Mouse (Mus musculus) heart, embryonic 15.5 days (tissue): ENCODE measurements around the gene Aup1. TPM values are rescaled to one million over a fixed set of nuclear protein-coding genes. Genes with fewer than 3 reads are reported as not detected.

ENCODE experiments used
- ATAC-seq: fragments of 200-750 bp; cut with Nextera tagmentation; replicated peaks from 2 replicates; pipeline ENCODE4 v1.8.0; 2017; ENCODE audit warnings: low read depth, moderate TSS enrichment; ENCODE audit not compliant: insufficient number of reproducible peaks, insufficient read depth, low FRiP score
- H3K27ac ChIP-seq: fragments of 300-500 bp; sonication (generic); 2 replicates; pipeline ENCODE4 v1.5.1; 2015; ENCODE audit warnings: mild to moderate bottlenecking, inconsistent platforms
- H3K27me3 ChIP-seq: fragments of 300-500 bp; sonication (generic); 2 replicates; pipeline ENCODE4 v1.6.1; 2015; ENCODE audit warnings: inconsistent platforms
- H3K36me3 ChIP-seq: fragments of 300-500 bp; sonication (generic); 2 replicates; pipeline ENCODE4 v1.6.1; 2015; ENCODE audit warnings: mild to moderate bottlenecking, inconsistent platforms
- H3K4me1 ChIP-seq: fragments of 300-500 bp; sonication (generic); replicated peaks from 2 replicates; pipeline ENCODE4 v1.6.1; 2015; ENCODE audit warnings: inconsistent platforms
- H3K4me2 ChIP-seq: fragments of 300-500 bp; sonication (generic); 2 replicates; pipeline ENCODE4 v1.6.1; 2015; ENCODE audit warnings: inconsistent platforms, mild to moderate bottlenecking, moderate library complexity
- H3K4me3 ChIP-seq: fragments of 300-500 bp; sonication (generic); 2 replicates; pipeline ENCODE4 v1.5.1; 2015; ENCODE audit warnings: mild to moderate bottlenecking, inconsistent platforms
- H3K9ac ChIP-seq: fragments of 300-500 bp; sonication (generic); 2 replicates; pipeline ENCODE4 v1.6.1; 2015; ENCODE audit warnings: mild to moderate bottlenecking, inconsistent platforms
- H3K9me3 ChIP-seq: fragments of 300-500 bp; sonication (generic); replicated peaks from 2 replicates; pipeline ENCODE4 v1.6.1; 2016; ENCODE audit warnings: inconsistent platforms
- WGBS: fragments of 180-500 bp; shearing (Covaris S2); methylation state at CpG from one replicate; pipeline ENCODE4 v1.1.7; 2015; ENCODE audit warnings: mixed read lengths; 5-methylcytosine and 5-hydroxymethylcytosine counted together
- polyA plus RNA-seq: library from polyadenylated mRNA; unstranded; fragments of >200 nt; fragmentation: Nextera tagmentation; extraction: Ambion mirVana; gene quantifications from 2 replicates; pipeline ENCODE4 v1.2.1, GENCODE M21; 2015

Aup1 gene
- 110 and 136 TPM in 2 replicates for polyA plus RNA-seq

DNA sequence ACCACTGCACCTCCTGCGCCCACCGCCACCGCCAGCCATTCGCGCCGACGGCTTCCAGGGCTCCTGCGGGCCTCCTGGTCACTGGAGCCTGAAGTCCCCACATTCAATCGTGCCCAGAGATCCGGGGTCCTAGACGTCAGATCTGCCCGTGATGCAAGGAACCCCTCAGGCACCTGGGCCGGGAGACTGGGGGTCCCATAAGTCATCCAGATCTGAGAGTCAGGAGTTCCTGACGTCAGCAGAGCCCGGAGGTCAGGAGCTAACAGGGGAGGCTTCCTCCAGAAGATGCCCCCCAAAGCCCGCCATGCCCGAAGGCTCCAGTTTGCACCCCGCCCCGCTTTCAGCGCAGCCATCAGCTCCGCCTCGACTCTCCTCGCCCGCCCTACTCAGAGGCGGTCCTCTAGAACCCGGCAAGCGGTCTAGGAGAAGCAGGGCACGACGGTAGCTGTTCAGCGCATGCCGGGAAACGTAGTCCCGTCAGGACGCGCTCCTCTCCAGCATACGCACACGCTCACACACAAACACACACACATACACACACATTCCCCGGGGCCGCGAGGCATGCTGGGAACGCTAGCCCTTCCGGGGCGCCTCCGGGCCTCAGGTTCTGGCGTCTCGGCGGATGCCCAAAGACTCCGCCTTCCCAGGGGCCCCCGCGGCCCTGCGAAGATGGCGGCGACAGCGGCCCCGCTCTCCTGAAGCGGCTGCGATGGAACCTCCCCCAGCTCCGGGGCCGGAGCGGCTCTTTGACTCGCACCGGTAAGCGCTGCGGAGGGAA, at the start of gene Aup1:
Gene Aup1 (plus strand): TSS at position 448 of the 778 bp plus-strand sequence.
- under 1% methylated on average over 64 of the region's 64 CpGs for WGBS
- no peaks in the 10 kb centered on the region for H3K9me3 ChIP-seq
- peaks cover 26% of the 10 kb centered on the region for H3K4me1 ChIP-seq
- peak within 1 kb of the TSS; percentile 95 for H3K4me2 ChIP-seq
- peaks cover 17% of the 10 kb centered on the region for H3K36me3 ChIP-seq
- H3K27me3 ChIP-seq: 0 out of 2 replicates have a peak, but pooled peaks cover 3% of the 10 kb centered on the region
- peak; percentile 95 for ATAC-seq
- H3K9ac ChIP-seq: peak within 1 kb of the TSS; percentile 85
- peak within 1 kb of the TSS; percentile 81 for H3K4me3 ChIP-seq
- H3K27ac ChIP-seq: peak within 1 kb of the TSS; percentile 80

- 30% methylated on average over 7 of the region's 7 CpGs for WGBS
- no peaks in the 10 kb centered on the region for H3K36me3 ChIP-seq
- peaks cover 12% of the 10 kb centered on the region for H3K4me1 ChIP-seq
- peak; percentile 57 for ATAC-seq
- no peaks in the 10 kb centered on the region for H3K27me3 ChIP-seq
- peak overlapping the region; percentile 44 for H3K27ac ChIP-seq
- H3K4me3 ChIP-seq: no peak overlapping the region
- H3K4me2 ChIP-seq: peak overlapping the region; percentile 22
- no peak overlapping the region for H3K9ac ChIP-seq
- H3K9me3 ChIP-seq: no peaks in the 10 kb centered on the region
Observed at GRCm38 (mm10) chr6:83004872-83005271, 49.4 kb upstream of the Aup1 start.

DNA sequence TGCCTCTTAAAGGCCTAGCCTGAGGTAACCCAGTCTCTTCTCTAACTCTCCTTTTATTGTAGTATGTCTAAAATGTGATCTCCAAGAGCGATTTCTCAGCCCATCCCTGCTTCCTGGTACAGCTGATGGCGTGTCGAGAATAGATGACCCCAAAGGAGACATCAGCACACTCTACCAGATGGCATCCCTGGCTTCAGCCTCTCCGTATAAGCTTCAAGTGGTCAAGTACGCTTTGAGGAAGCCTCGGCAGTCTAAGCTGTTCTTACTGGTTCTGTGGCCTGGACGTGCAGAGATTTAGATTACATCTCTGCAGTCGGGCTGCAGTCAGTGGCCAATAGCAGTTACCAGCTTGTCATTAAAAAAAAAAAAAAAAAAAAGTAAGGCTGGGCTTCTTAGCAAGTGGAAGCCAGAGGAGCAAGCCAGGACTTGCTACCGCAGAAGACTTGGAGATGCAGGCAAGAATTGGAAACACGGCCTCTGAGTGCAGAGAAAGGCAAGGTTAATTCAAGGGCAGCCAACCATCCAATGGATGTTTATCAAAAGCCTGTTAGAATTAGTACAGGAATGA, 48.8 kb upstream of the Aup1 start:
- Histone ChIP-seq H3K27me3 (no peaks in the 10 kb centered on the region), H3K4me2 (no peak overlapping the region), H3K36me3 (no peaks in the 10 kb centered on the region), H3K9ac (no peak overlapping the region), H3K9me3 (no peaks in the 10 kb centered on the region), H3K4me3 (no peak overlapping the region), H3K27ac (peak overlapping the region; percentile 44), H3K4me1 (peaks cover 12% of the 10 kb centered on the region)
- ATAC-seq: no peak
- WGBS: 79% methylated on average over 10 of the region's 10 CpGs

DNA sequence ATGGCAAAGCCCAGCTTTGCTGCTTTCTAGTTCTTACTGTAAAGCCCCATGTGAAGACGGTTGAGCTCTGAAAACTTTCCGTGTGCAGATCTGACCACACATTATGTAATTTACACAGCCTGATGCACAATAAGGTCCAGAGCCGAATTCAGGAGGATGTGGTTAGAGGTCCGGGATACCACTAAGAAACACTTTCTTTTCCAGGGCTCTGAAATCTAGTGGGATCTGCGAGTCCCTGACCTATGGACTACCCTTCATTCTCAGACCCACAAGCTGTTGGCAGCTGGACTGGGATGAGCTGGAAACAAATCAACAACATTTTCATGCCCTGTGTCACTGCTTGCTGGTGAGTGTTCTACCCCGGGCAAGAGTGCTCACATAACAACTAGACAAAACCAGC, 48.2 kb upstream of the Aup1 start:
- Histone ChIP-seq H3K9me3 (no peaks in the 10 kb centered on the region), H3K4me3 (no peak overlapping the region), H3K27me3 (no peaks in the 10 kb centered on the region), H3K4me1 (peaks cover 12% of the 10 kb centered on the region), H3K27ac (no peak overlapping the region), H3K36me3 (no peaks in the 10 kb centered on the region), H3K9ac (no peak overlapping the region), H3K4me2 (no peak overlapping the region)
- ATAC-seq: no peak
- 81% methylated on average over 6 of the region's 6 CpGs for WGBS

- Histone ChIP-seq H3K4me2 (no peak overlapping the region), H3K9me3 (no peaks in the 10 kb centered on the region), H3K4me3 (no peak overlapping the region), H3K27me3 (no peaks in the 10 kb centered on the region), H3K27ac (no peak overlapping the region), H3K36me3 (no peaks in the 10 kb centered on the region), H3K4me1 (peaks cover 12% of the 10 kb centered on the region), H3K9ac (no peak overlapping the region)
- WGBS: 57% methylated on average over 3 of the region's 3 CpGs
- no peak for ATAC-seq
Observed at GRCm38 (mm10) chr6:83008659-83009058, 45.7 kb upstream of the Aup1 start.

GRCm38 (mm10) chr6:83010010-83010409, 44.3 kb upstream of the Aup1 start:
- 43% methylated on average over 7 of the region's 7 CpGs for WGBS
- Histone ChIP-seq H3K9ac (no peak overlapping the region), H3K27ac (no peak overlapping the region), H3K27me3 (no peaks in the 10 kb centered on the region), H3K9me3 (no peaks in the 10 kb centered on the region), H3K36me3 (no peaks in the 10 kb centered on the region), H3K4me3 (no peak overlapping the region), H3K4me2 (no peak overlapping the region), H3K4me1 (peaks cover 3% of the 10 kb centered on the region)
- no peak for ATAC-seq

DNA sequence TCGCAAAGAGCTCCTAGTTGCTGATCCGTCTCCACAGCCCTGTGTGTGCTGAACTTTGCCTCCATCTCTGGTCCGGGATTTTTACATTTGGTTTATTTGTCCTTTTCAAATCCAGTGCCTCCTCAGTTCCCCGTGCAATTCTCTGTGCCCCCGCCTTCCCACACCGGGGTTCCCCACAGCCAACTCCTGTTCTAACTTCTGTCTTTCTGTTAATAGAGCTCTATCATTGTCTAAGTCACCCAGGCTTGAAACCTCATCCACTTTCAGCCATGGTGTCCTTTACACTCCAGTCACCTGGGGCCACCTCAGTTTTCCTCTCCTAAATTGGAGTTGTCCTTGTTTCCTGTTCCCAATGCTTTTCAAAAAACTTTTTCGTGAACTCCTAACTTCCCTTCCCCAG, 43.1 kb upstream of the Aup1 start:
- H3K4me1 ChIP-seq: no peaks in the 10 kb centered on the region
- H3K4me2 ChIP-seq: no peak overlapping the region
- H3K36me3 ChIP-seq: no peaks in the 10 kb centered on the region
- 80% methylated on average over 7 of the region's 7 CpGs for WGBS
- H3K9me3 ChIP-seq: no peaks in the 10 kb centered on the region
- H3K27ac ChIP-seq: no peak overlapping the region
- ATAC-seq: no peak
- H3K27me3 ChIP-seq: no peaks in the 10 kb centered on the region
- no peak overlapping the region for H3K9ac ChIP-seq
- H3K4me3 ChIP-seq: no peak overlapping the region

- H3K4me1 ChIP-seq: no peaks in the 10 kb centered on the region
- no peaks in the 10 kb centered on the region for H3K27me3 ChIP-seq
- no peaks in the 10 kb centered on the region for H3K36me3 ChIP-seq
- no peak overlapping the region for H3K9ac ChIP-seq
- WGBS: 74% methylated on average over 6 of the region's 6 CpGs
- no peak overlapping the region for H3K27ac ChIP-seq
- no peaks in the 10 kb centered on the region for H3K9me3 ChIP-seq
- H3K4me2 ChIP-seq: no peak overlapping the region
- H3K4me3 ChIP-seq: no peak overlapping the region
- ATAC-seq: no peak
Observed at GRCm38 (mm10) chr6:83011756-83012155, 42.6 kb upstream of the Aup1 start.

DNA sequence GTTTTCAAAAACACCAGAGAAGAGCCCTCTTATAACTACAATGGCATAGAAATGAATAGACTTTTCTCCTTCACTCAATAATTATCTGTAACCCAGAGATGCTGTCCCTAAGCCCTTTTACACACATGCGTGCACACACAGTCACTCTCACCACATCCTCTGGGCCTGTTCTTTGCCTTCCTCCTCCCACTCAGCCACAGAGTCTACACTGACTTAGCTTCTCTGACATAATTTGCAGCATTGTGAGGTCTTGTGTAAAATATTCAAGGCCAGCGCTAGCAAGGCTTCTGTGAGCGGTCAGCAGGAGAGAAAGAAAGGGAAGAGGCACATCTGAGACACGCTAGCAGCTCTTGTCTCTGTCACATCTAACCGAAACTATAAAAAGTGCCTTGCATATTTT, 40.9 kb upstream of the Aup1 start:
- no peak overlapping the region for H3K4me2 ChIP-seq
- no peak overlapping the region for H3K27ac ChIP-seq
- no peaks in the 10 kb centered on the region for H3K9me3 ChIP-seq
- H3K9ac ChIP-seq: no peak overlapping the region
- ATAC-seq: no peak
- H3K4me1 ChIP-seq: peaks cover 3% of the 10 kb centered on the region; the same call in 1 of the 2 replicates
- H3K4me3 ChIP-seq: no peak overlapping the region
- H3K27me3 ChIP-seq: no peaks in the 10 kb centered on the region
- H3K36me3 ChIP-seq: no peaks in the 10 kb centered on the region
- 76% methylated on average over 5 of the region's 5 CpGs for WGBS

DNA sequence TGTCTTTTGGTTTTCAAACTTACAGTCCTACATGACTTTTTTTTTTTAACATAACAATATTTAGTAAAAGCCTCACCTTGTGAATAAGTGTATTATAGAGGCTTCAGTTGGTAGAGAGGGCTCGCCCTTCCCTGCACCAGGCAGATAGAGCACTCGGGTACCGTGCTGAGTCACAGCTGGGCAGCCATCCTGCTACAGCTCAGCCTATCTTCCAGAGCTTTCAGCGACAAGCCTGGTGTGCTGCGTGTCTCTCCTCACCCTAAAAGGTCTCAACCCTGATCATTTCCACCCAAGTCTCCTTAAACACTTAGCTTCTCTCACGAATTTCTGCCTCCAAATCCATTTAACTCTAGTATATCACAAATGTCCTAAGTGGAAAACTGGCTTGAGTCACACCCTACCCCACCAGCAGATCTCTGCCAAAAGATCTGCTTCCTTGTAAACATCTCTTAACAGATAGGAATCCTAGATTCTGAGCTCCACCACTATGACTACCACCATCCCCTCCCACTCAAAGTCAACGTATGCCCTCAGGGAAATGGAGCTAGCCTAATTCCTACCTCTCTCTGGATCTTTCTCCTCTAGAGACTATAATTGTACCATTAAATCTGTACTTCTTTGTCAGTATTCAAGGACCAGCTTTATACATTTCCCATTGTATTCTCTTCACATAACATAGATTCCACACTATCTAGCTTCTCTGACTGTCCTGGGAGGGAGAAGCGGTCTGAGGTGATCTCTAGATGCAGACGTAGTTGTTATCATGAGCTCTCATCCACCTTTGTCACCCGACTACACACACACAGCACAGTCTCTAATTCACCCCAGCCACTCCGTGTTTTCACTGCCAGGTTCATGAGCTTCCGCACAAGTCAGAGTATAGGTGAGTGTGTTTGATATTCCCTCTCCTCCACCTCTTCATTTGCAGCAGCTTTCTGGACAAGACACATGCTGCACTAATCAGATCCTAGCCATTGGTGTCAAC, 39.5 kb upstream of the Aup1 start:
- H3K4me3 ChIP-seq: no peak overlapping the region
- H3K27ac ChIP-seq: no peak overlapping the region
- ATAC-seq: no peak; the same call in 1 of the 2 replicates
- H3K4me1 ChIP-seq: peaks cover 3% of the 10 kb centered on the region; the same call in 1 of the 2 replicates
- H3K4me2 ChIP-seq: no peak overlapping the region
- H3K9me3 ChIP-seq: no peaks in the 10 kb centered on the region
- H3K9ac ChIP-seq: no peak overlapping the region
- H3K36me3 ChIP-seq: no peaks in the 10 kb centered on the region
- WGBS: 44% methylated on average over 12 of the region's 12 CpGs
- no peaks in the 10 kb centered on the region for H3K27me3 ChIP-seq

DNA sequence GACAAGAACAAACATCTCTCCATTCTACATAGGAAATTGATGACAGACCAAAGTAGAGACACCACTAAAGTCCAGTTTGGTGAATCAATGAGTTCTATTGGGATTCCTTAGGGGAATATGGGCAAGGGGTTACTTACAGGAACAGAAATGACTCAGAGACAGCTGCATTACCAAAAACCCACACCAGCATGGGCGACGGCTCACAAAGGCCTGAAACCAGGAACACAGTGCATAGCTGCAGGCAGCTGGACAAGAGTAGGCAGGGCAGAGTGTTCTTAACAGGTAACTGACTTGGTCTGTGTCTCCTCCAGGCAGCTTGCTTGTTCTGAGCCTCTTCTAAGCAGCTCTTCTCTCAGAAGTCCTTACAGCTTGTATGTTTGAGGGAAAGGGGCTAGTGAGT, 38.6 kb upstream of the Aup1 start:
- no peak overlapping the region for H3K9ac ChIP-seq
- H3K9me3 ChIP-seq: no peaks in the 10 kb centered on the region
- no peak overlapping the region for H3K4me3 ChIP-seq
- WGBS: 92% methylated on average over 2 of the region's 2 CpGs
- H3K27ac ChIP-seq: no peak overlapping the region
- no peak overlapping the region for H3K4me2 ChIP-seq
- H3K4me1 ChIP-seq: peaks cover 3% of the 10 kb centered on the region; the same call in 1 of the 2 replicates
- no peak for ATAC-seq
- no peaks in the 10 kb centered on the region for H3K27me3 ChIP-seq
- no peaks in the 10 kb centered on the region for H3K36me3 ChIP-seq
